21 mouse cellular contexts compared by ENCODE assay signal in genomic region chr14:86450616-86451015, GRCm38 (mm10).
A peak's percentile ranks its signal among the peaks of the same experiment; 100 is the strongest.
DNase-seq lines count a peak whose midpoint lies in the region; ATAC-seq and TF ChIP-seq lines count a peak whose summit lies in the region.
"Had no signal": no experiment of that assay in that cellular context is flagged by ENCODE, and none has a peak within 500 bp of the region (broad histone marks: within the 10 kb centered on the region; RNA-seq: fewer than 3 reads in every experiment).

No protein-coding gene starts in this region.

- no peaks in the 10 kb centered on the region for H3K36me3 ChIP-seq in kidney, postnatal 0 days (ENCODE audit: insufficient read depth, low read length)
- no peaks in the 10 kb centered on the region for H3K36me3 ChIP-seq in liver, embryonic 16.5 days (ENCODE audit: control insufficient read depth, insufficient read depth)
- H3K36me3 ChIP-seq: embryonic facial prominence, embryonic 12.5 days; hindbrain, embryonic 13.5 days; limb, embryonic 13.5 days; stomach, embryonic 15.5 days had no signal

- H3K4me1 ChIP-seq in kidney, postnatal 0 days (replicated peaks; ENCODE audit: insufficient read depth, low read length), result no peaks in the 10 kb centered on the region
- H3K4me1 ChIP-seq in liver, embryonic 16.5 days (ENCODE audit: control insufficient read depth, low read depth, low read length), result no peaks in the 10 kb centered on the region
- H3K4me1 ChIP-seq: embryonic facial prominence, embryonic 12.5 days; hindbrain, embryonic 13.5 days; limb, embryonic 13.5 days; stomach, embryonic 15.5 days had no signal

- ATAC-seq in kidney, postnatal 0 days (replicated peaks; ENCODE audit: low FRiP score, low read depth), result no peak
- peak; percentile 54; the same call in 1 of the 2 replicates for ATAC-seq in liver, embryonic 16.5 days (ENCODE audit: low read depth)

- H3K9ac ChIP-seq in kidney, postnatal 0 days (ENCODE audit: low read depth, low read length), result no peak overlapping the region
- H3K9ac ChIP-seq in liver, embryonic 16.5 days (ENCODE audit: low read depth, low read length), result no peak overlapping the region
- H3K9ac ChIP-seq: embryonic facial prominence, embryonic 12.5 days; hindbrain, embryonic 13.5 days; limb, embryonic 13.5 days; stomach, embryonic 15.5 days had no signal

- DNase-seq in heart, adult 11 months, result peak; percentile 88
- DNase-seq in heart, postnatal 10 days, result no peak
- DNase-seq in kidney, postnatal 0 days (ENCODE audit: low spot score), result peak; percentile 58
- DNase-seq in kidney, postnatal 36 days, result no peak
- DNase-seq in lung, postnatal 36 days, result peak; percentile 27
- no peak for DNase-seq in layer of hippocampus, adult 8-10 months (ENCODE audit: low spot score in 2 of 2)
- DNase-seq: adrenal gland, postnatal 14 days; cerebellum, adult 2 months; cerebellum, postnatal 25 days; gastrocnemius, postnatal 25 days; heart, postnatal 36 days; kidney, adult 11 months; kidney, postnatal 14 days; right cerebral cortex, adult 18-20 months; thymus, postnatal 36 days had no signal

- TF ChIP-seq CTCF in kidney, postnatal 0 days (IDR thresholded peaks at IDR 0.05; ENCODE audit: low read depth), result no peak

- no peaks in the 10 kb centered on the region for H3K9me3 ChIP-seq in kidney, postnatal 0 days (replicated peaks; ENCODE audit: low read length)
- H3K9me3 ChIP-seq in liver, embryonic 16.5 days (replicated peaks; ENCODE audit: control insufficient read depth, low read length), result no peaks in the 10 kb centered on the region; the same call in 1 of the 2 replicates
- H3K9me3 ChIP-seq: embryonic facial prominence, embryonic 12.5 days; hindbrain, embryonic 13.5 days; limb, embryonic 13.5 days; stomach, embryonic 15.5 days had no signal

- 82% methylated on average over 1 of the region's 1 CpGs for WGBS in kidney, postnatal 0 days
- 49% methylated on average over 1 of the region's 1 CpGs for WGBS in liver, embryonic 16.5 days (ENCODE audit: insufficient replicate concordance)

- no peak overlapping the region for H3K4me3 ChIP-seq in kidney, postnatal 0 days (replicated peaks; ENCODE audit: low read depth, low read length)
- no peak overlapping the region for H3K4me3 ChIP-seq in liver, embryonic 16.5 days (ENCODE audit: low read depth, low read length)
- H3K4me3 ChIP-seq: embryonic facial prominence, embryonic 12.5 days; hindbrain, embryonic 13.5 days; limb, embryonic 13.5 days; stomach, embryonic 15.5 days had no signal

- no peak overlapping the region for H3K27ac ChIP-seq in kidney, postnatal 0 days
- H3K27ac ChIP-seq in liver, embryonic 16.5 days (ENCODE audit: low read length), result no peak overlapping the region
- H3K27ac ChIP-seq: embryonic facial prominence, embryonic 12.5 days; hindbrain, embryonic 13.5 days; limb, embryonic 13.5 days; stomach, embryonic 15.5 days had no signal

- no peaks in the 10 kb centered on the region for H3K27me3 ChIP-seq in kidney, postnatal 0 days (ENCODE audit: insufficient read depth, low read length)
- H3K27me3 ChIP-seq in liver, embryonic 16.5 days (ENCODE audit: control insufficient read depth, insufficient read depth, low read depth, low read length), result no peaks in the 10 kb centered on the region
- H3K27me3 ChIP-seq: embryonic facial prominence, embryonic 12.5 days; hindbrain, embryonic 13.5 days; limb, embryonic 13.5 days; stomach, embryonic 15.5 days had no signal

- H3K4me2 ChIP-seq in kidney, postnatal 0 days (ENCODE audit: low read length), result no peak overlapping the region
- H3K4me2 ChIP-seq in liver, embryonic 16.5 days (ENCODE audit: low read depth, low read length), result no peak overlapping the region
- H3K4me2 ChIP-seq: embryonic facial prominence, embryonic 12.5 days; hindbrain, embryonic 13.5 days; limb, embryonic 13.5 days; midbrain, embryonic 11.5 days; stomach, embryonic 15.5 days had no signal

- intact Hi-C loops in heart, postnatal 10 days (cut with DNase I), result no loop called here

Comparison
In these comparisons a context has a peak if more than half of its experiments do, and no peak if none do; other contexts are left out.
1. DNase-seq: peak in heart, adult 11 months (single experiment), kidney, postnatal 0 days (single experiment) and lung, postnatal 36 days (single experiment); none in heart, postnatal 10 days (0 of 2), kidney, postnatal 36 days (0 of 2) and layer of hippocampus, adult 8-10 months (0 of 2).